Mouse (Mus musculus): ENCODE measurements around the gene Mllt3. TPM values are rescaled to one million over a fixed set of nuclear protein-coding genes. Genes with fewer than 3 reads are reported as not detected.

Gene Mllt3
- polyA plus RNA-seq, 1 experiment from 2014 or later, result 45.4 TPM

DNA sequence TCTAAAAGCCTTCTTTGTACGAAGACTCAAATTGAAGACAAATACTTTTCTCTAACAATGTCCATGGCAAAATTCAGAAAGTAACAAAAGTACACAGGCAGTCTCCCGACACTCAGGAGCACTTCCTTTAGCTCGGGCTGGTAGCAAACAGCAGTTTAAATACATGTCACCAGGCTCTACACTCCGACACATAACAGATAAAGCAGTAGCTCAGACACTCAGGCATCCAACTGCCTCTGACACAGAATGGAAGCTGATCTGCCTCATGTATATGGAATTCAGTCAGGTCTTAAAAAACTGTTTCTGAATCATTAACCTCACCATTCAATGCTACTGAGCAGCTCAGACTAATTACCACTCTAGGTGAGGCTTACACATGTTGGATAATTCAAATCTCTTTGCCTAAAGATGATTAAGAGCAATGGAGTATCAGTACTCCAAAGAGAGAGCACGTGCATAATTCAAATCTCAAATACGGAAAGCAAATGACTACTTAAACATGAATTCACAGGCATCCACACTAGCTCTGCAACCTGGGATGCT, 188.4 kb downstream of the Mllt3 start:
- Histone ChIP-seq H3K36me3 (peaks cover 16% of the 10 kb centered on the region), H3K4me3 (no peak overlapping the region), H3K27me3 (ENCODE audit: insufficient read depth, poor library complexity, severe bottlenecking) (no peaks in the 10 kb centered on the region), H3K27ac (no peak overlapping the region), H3K9me3 (no peaks in the 10 kb centered on the region), H3K4me1 (replicated peaks) (peaks cover 4% of the 10 kb centered on the region; the same call in 1 of the 2 replicates)
- DNase-seq (ENCODE audit: low spot score), result no peak
- WGBS, result 88% methylated on average over 6 of the region's 6 CpGs

DNA sequence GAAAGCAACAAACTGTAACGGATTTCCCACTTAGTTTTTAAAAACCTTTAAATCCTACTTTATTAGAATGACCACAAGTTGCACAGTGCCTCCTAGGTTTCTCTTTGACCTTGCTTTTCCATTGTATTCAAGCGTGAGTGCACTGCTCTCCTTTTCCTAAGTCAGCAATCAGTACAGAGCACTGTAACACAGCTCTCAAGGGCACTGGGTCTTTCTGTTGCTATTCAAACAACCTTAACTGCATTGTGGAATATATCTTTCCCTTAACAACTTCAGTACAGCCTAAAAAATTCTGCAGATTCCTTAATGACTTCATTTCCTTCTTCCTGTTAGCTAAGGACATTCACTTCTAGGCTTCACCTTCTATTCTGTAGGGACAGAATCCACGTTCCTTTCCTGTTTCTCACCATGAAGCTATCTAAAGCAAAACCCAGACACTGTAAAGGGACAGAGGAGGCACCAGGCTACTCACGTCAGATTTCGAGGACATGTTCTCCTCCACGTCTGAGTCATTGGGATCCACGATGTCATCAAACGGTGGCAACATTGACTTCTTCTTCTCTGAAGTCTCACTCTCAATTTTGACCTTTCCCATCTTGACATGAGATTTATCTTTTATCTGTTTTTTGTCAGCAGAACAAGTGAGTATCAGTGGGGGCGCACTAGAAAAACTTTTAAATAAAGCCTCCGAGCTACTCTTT, 192.8 kb downstream of the Mllt3 start:
- 88% methylated on average over 10 of the region's 10 CpGs for WGBS
- no peak for DNase-seq (ENCODE audit: low spot score)
- no peaks in the 10 kb centered on the region for H3K27me3 ChIP-seq (ENCODE audit: insufficient read depth, poor library complexity, severe bottlenecking)

DNA sequence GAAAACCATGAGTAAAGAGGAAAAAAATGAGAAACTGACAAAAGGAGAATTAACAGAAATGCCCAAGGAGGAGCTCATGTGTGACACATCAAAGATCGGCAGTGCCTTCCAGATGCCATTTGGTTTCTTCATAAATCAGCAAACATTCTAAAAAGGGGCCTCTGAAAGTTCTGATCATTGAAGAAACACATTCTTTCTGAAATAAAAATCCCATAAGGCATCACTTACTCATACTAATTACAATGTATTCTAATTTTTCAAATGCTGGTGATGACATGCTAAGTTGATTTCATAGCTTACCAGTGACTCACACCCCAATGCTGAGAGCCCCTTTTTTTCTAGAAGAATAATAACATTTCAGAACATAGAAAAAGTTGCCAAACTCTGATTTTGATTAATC, 194.4 kb downstream of the Mllt3 start:
- Histone ChIP-seq H3K9me3 (no peaks in the 10 kb centered on the region), H3K27ac (no peak overlapping the region), H3K4me3 (no peak overlapping the region), H3K4me1 (replicated peaks) (peaks cover 26% of the 10 kb centered on the region), H3K27me3 (ENCODE audit: insufficient read depth, poor library complexity, severe bottlenecking) (no peaks in the 10 kb centered on the region), H3K36me3 (peaks cover 24% of the 10 kb centered on the region)
- 98% methylated on average over 1 of the region's 1 CpGs for WGBS
- no peak for DNase-seq (ENCODE audit: low spot score)

More for the DNA sequence above, 192.8 kb downstream of the Mllt3 start:
- H3K27ac ChIP-seq, result no peak overlapping the region
- no peak overlapping the region for H3K4me3 ChIP-seq
- H3K36me3 ChIP-seq, result peaks cover 24% of the 10 kb centered on the region
- H3K4me1 ChIP-seq (replicated peaks), result peaks cover 14% of the 10 kb centered on the region; the same call in 1 of the 2 replicates
- no peaks in the 10 kb centered on the region for H3K9me3 ChIP-seq

DNA sequence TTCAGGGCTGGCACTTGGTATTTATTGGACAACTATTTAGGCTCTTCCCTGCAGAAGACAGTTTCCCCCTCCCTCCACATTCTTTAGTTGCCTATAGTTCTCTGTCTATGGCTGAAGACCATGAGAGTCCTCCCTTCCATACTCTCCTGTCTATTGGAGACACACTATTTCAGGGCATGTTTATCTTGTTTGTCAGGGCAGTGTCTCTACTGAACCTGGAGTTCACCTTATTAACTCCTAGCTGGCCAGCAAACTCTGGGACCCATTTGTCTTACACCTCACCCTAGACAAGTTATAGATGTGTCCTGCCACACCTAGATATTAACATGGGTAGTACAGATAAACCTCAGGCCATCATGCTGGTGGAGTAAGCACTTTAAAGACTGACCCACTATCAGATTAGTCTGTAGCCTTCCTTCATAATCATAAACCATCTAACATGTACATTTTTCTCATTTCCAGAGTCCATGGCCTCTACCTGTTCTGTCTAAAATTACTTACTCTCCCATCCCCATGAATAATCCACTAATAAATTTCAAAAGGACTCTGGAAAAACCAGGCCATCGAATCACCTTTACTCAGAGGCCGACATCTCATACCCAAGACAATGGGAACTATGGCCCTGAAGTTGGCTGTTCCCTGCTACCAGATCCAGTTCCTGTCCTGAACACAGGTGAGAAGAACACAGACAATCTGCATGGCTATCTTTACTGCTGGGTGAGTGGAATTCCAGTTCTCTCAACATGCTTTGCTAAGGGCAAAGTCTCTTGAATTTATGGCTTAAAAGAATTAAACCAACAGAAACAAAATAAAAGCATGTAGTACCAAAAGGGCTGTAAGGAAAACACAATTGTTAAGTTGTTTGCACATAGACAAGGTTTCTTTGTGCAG, 195.4 kb downstream of the Mllt3 start:
- Histone ChIP-seq H3K36me3 (peaks cover 24% of the 10 kb centered on the region), H3K27ac (no peak overlapping the region), H3K27me3 (ENCODE audit: insufficient read depth, poor library complexity, severe bottlenecking) (no peaks in the 10 kb centered on the region), H3K4me3 (no peak overlapping the region), H3K4me1 (replicated peaks) (peaks cover 26% of the 10 kb centered on the region), H3K9me3 (no peaks in the 10 kb centered on the region)
- no peak for DNase-seq (ENCODE audit: low spot score)
- WGBS, result 96% methylated on average over 2 of the region's 2 CpGs

- Histone ChIP-seq H3K27ac (no peak overlapping the region), H3K4me1 (replicated peaks) (peaks cover 26% of the 10 kb centered on the region), H3K27me3 (ENCODE audit: insufficient read depth, poor library complexity, severe bottlenecking) (no peaks in the 10 kb centered on the region), H3K4me3 (no peak overlapping the region), H3K9me3 (no peaks in the 10 kb centered on the region), H3K36me3 (peaks cover 24% of the 10 kb centered on the region)
- 86% methylated on average over 5 of the region's 5 CpGs for WGBS
- DNase-seq (ENCODE audit: low spot score), result no peak
Observed at GRCm38 (mm10) chr4:87836257-87836656, 196.9 kb downstream of the Mllt3 start.

DNA sequence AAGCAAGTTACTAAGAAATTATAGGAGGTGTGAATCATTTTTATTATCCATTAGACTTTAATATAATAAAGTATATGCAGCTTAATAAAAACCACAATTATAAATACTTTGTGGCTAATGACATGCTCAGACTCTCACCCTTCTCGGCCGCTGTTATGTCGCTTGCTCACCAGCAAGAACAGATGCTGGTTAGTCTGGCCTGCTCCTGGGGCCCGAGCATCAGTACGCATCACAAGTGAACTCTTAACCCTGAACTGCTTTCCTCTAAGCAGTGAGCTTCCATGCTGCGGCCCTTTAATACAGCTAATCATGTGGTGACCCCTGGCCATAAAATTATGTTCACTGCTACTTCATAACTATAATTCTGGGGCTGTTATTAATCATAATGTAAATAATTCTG, 198.0 kb downstream of the Mllt3 start:
- WGBS, result 66% methylated on average over 6 of the region's 6 CpGs
- Histone ChIP-seq H3K27me3 (ENCODE audit: insufficient read depth, poor library complexity, severe bottlenecking) (no peaks in the 10 kb centered on the region), H3K4me1 (replicated peaks) (peaks cover 26% of the 10 kb centered on the region), H3K9me3 (no peaks in the 10 kb centered on the region), H3K27ac (no peak overlapping the region), H3K36me3 (peaks cover 13% of the 10 kb centered on the region), H3K4me3 (no peak overlapping the region)
- no peak for DNase-seq (ENCODE audit: low spot score)

DNA sequence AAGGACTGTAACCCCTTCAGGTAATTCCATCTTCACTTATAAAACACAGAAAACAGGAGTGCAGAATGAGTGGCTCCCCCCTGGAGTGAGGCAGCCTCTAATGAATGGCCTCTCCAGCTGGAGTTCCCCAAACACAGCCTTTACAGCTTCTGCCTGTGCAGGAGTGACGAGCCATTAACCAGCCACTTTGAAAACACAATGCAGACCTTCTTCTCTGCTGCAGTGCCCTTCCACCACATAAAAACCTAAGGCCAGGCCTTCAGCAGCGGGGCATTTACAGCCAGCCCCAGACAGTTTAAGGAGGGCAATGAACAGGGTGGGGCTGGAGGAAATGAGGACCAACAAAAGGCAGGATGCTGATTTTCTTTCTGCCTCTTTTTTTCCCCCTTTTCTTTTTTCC, 198.9 kb downstream of the Mllt3 start:
- Histone ChIP-seq H3K4me3 (no peak overlapping the region), H3K27ac (peak overlapping the region; percentile 75), H3K27me3 (ENCODE audit: insufficient read depth, poor library complexity, severe bottlenecking) (no peaks in the 10 kb centered on the region), H3K4me1 (replicated peaks) (peaks cover 26% of the 10 kb centered on the region), H3K9me3 (no peaks in the 10 kb centered on the region), H3K36me3 (peaks cover 4% of the 10 kb centered on the region; the same call in 1 of the 2 replicates)
- DNase-seq (ENCODE audit: low spot score), result no peak
- 13% methylated on average over 2 of the region's 2 CpGs for WGBS

- no peaks in the 10 kb centered on the region for H3K9me3 ChIP-seq
Observed at GRCm38 (mm10) chr4:87830794-87831306, 202.3 kb downstream of the Mllt3 start.

DNA sequence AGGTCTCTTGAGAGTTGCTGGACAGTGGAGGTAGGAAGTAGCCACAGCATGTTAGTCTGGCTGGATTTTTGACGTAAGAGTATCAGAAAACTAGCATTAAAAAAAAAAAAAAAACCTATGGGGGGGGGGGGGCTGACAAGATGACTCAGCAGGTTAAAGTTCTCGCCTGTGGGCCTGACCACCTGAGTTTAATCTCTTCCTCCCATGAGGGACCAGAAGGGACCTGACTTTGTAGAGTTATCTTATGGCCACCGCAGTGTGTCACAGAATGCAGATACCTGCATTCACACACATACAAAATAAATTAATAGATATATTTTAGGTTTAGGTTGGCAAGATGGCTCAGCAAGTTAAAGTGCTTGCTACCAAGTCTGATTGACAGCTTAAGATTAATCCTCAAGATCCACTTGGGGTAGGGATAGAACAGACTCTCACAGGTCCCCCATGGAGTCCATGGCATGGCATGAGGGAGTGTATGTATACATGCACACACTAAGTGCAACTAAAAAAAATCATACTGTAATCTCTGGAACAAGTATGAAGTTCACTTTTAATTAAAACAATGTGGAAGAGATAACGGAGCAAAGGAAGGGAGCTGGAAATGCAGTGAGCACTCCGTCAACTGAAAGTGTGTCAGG, 203.6 kb downstream of the Mllt3 start:
- no peaks in the 10 kb centered on the region for H3K36me3 ChIP-seq
- no peaks in the 10 kb centered on the region for H3K27me3 ChIP-seq (ENCODE audit: insufficient read depth, poor library complexity, severe bottlenecking)
- DNase-seq (ENCODE audit: low spot score), result no peak
- H3K4me3 ChIP-seq, result no peak overlapping the region
- H3K27ac ChIP-seq, result no peak overlapping the region
- WGBS, result 91% methylated on average over 5 of the region's 5 CpGs
- H3K4me1 ChIP-seq (replicated peaks), result peaks cover 7% of the 10 kb centered on the region
- H3K9me3 ChIP-seq, result no peaks in the 10 kb centered on the region

More at GRCm38 (mm10) chr4:87830794-87831306, 202.3 kb downstream of the Mllt3 start:
- Histone ChIP-seq H3K27ac (no peak overlapping the region), H3K4me3 (no peak overlapping the region), H3K4me1 (replicated peaks) (peaks cover 19% of the 10 kb centered on the region), H3K36me3 (no peaks in the 10 kb centered on the region), H3K27me3 (ENCODE audit: insufficient read depth, poor library complexity, severe bottlenecking) (no peaks in the 10 kb centered on the region)
- WGBS, result 91% methylated on average over 6 of the region's 6 CpGs
- no peak for DNase-seq (ENCODE audit: low spot score)

- H3K9me3 ChIP-seq, result no peaks in the 10 kb centered on the region
- WGBS, result 76% methylated on average over 5 of the region's 5 CpGs
- H3K27ac ChIP-seq, result no peak overlapping the region
- H3K27me3 ChIP-seq (ENCODE audit: insufficient read depth, poor library complexity, severe bottlenecking), result no peaks in the 10 kb centered on the region
- no peak for DNase-seq (ENCODE audit: low spot score)
- H3K4me1 ChIP-seq (replicated peaks), result no peaks in the 10 kb centered on the region
- H3K4me3 ChIP-seq, result no peak overlapping the region
- H3K36me3 ChIP-seq, result peaks cover 8% of the 10 kb centered on the region; the same call in 1 of the 2 replicates
Observed at GRCm38 (mm10) chr4:87826336-87826735, 206.8 kb downstream of the Mllt3 start.

DNA sequence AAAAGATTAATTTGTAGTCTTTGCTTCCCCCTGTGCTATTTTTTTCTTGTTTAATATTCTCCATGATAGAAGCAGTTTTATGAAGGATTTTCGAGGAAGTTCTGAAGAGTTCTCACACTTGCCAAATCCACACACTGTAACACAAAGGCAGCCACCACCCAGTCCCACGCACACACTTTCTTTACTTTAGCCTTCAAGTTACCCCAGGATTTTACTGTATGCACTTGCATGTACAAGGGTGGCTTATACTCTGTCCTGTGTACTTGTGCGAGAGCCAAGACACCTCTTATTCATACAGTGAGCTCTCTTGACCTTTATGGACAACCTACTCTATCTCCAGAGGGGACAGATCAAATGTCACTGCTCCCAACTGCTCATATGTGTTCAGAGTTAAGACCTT, 209.5 kb downstream of the Mllt3 start:
- 91% methylated on average over 3 of the region's 3 CpGs for WGBS
- H3K4me3 ChIP-seq, result no peak overlapping the region
- no peaks in the 10 kb centered on the region for H3K9me3 ChIP-seq
- no peaks in the 10 kb centered on the region for H3K4me1 ChIP-seq (replicated peaks)
- H3K27me3 ChIP-seq (ENCODE audit: insufficient read depth, poor library complexity, severe bottlenecking), result no peaks in the 10 kb centered on the region
- peaks cover 8% of the 10 kb centered on the region; the same call in 1 of the 2 replicates for H3K36me3 ChIP-seq
- H3K27ac ChIP-seq, result no peak overlapping the region
- DNase-seq (ENCODE audit: low spot score), result no peak

GRCm38 (mm10) chr4:87823191-87823590, 210.0 kb downstream of the Mllt3 start:
- Histone ChIP-seq H3K9me3 (no peaks in the 10 kb centered on the region), H3K27me3 (ENCODE audit: insufficient read depth, poor library complexity, severe bottlenecking) (no peaks in the 10 kb centered on the region), H3K27ac (no peak overlapping the region), H3K36me3 (peaks cover 8% of the 10 kb centered on the region; the same call in 1 of the 2 replicates), H3K4me1 (replicated peaks) (no peaks in the 10 kb centered on the region), H3K4me3 (no peak overlapping the region)
- WGBS, result 91% methylated on average over 6 of the region's 6 CpGs
- DNase-seq (ENCODE audit: low spot score), result no peak
